In the genomic region with DNA sequence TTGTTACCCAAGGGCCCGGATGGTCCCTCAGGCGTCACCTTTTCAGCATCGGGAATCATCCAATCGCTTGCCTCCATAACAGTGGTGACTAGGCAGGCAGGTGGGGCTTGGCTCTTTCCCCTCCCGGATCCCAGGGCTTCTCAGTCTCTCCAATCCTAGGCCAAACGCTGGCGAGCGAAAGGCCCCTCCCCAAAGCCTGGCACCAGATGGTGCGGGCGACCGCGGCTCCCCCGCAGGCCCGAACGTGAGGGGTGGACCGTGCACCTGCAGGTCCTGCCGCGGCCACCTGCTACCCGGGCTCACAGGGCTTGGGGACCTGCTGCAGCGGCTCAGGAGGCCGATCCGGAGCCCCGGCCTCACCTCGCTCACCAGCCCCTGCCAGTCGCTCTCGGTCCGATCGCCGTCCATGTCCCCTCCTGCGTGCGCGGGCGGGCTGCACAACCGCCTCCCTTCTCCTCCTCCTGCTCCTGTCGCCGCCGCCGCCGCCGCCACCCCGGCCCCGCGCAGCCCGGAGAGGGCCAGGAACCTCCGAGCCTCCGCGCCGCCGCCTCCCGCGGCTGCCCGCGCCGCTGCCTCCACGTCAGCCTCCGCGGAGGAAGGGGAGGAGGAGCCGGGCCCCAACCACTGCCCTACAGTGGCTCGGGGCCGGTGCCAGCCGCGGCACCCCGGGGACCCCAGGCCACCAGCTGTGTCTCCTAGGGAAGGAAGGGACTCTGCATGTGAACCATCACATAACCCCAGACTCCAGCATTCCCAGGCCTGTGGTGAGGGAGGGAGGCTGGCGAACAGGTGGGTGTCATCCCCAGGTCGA, we compare ENCODE assay signal across 8 mouse cellular contexts. TPM values are rescaled to one million over a fixed set of nuclear protein-coding genes. Genes with fewer than 3 reads are reported as not detected.
DNase-seq lines count a peak whose midpoint lies in the region; ATAC-seq and TF ChIP-seq lines count a peak whose summit lies in the region.

A gene (minus strand): TSS at position 531 of the 811 bp plus-strand sequence.

- peak; percentile 91 for ATAC-seq in hindbrain, embryonic 11.5 days (ENCODE audit: low FRiP score)

- peak; percentile 48 for DNase-seq in WW6 (ENCODE audit: low read depth, low spot score)
- peak; percentile 91 to 92 for DNase-seq in cerebellum, postnatal 14 days
- peak; percentile 61 to 78 for DNase-seq in frontal cortex, postnatal 25 days (ENCODE audit: low spot score in 2 of 2)
- peak; percentile 64 for DNase-seq in hindbrain, embryonic 11.5 days (ENCODE audit: low spot score)
- peak; percentile 90 for DNase-seq in layer of hippocampus, adult 9-11 months
- peak; percentile 73 for DNase-seq in lung, adult 2 months
- peak; percentile 47 for DNase-seq in ovary, postnatal 14 days (ENCODE audit: low spot score)
- peak; percentile 80 for DNase-seq in urinary bladder, postnatal 14 days (ENCODE audit: low spot score)

- TF ChIP-seq CTCF in lung, adult 2 months (IDR thresholded peaks at IDR 0.05; ENCODE audit: insufficient read depth, low read length), result no peak

- TF ChIP-seq POLR2A in lung, adult 2 months (IDR thresholded peaks at IDR 0.05; ENCODE audit: borderline replicate concordance, extremely low read depth, low read depth, low read length), result peak; percentile 39; the same call in 1 of the 2 replicates

- H3K4me1 ChIP-seq in hindbrain, embryonic 11.5 days (replicated peaks; ENCODE audit: control insufficient read depth, insufficient read depth, low read length), result no peaks in the 10 kb centered on the region
- 0 out of 2 replicates have a peak, but pooled peaks cover 3% of the 10 kb centered on the region for H3K4me1 ChIP-seq in lung, adult 2 months (ENCODE audit: control insufficient read depth, insufficient read depth, low read length)

- no peaks in the 10 kb centered on the region for H3K27me3 ChIP-seq in hindbrain, embryonic 11.5 days (ENCODE audit: control insufficient read depth, insufficient read depth, low read length)

- H3K36me3 ChIP-seq in hindbrain, embryonic 11.5 days (ENCODE audit: control insufficient read depth, insufficient read depth, low read length), result no peaks in the 10 kb centered on the region

- H3K9me3 ChIP-seq in hindbrain, embryonic 11.5 days (ENCODE audit: control insufficient read depth, low read length), result no peaks in the 10 kb centered on the region

- peak within 1 kb of the TSS; percentile 79 for H3K9ac ChIP-seq in hindbrain, embryonic 11.5 days (ENCODE audit: low read depth, low read length)

- peak within 1 kb of the TSS; percentile 71 for H3K4me3 ChIP-seq in hindbrain, embryonic 11.5 days (ENCODE audit: low read depth, low read length)
- peak within 1 kb of the TSS; percentile 52 for H3K4me3 ChIP-seq in lung, adult 2 months (replicated peaks; ENCODE audit: extremely low read depth, low read depth, low read length)

- under 1% methylated on average over 45 of the region's 65 CpGs for WGBS in hindbrain, embryonic 11.5 days
- 1% methylated on average over 52 of the region's 65 CpGs for WGBS in lung, adult 2 months

- H3K27ac ChIP-seq in hindbrain, embryonic 11.5 days (ENCODE audit: low read depth, low read length), result no peak within 1 kb of the TSS

- H3K4me2 ChIP-seq in hindbrain, embryonic 11.5 days (replicated peaks; ENCODE audit: low read depth, low read length), result peak within 1 kb of the TSS; percentile 84

RNA-seq across cellular contexts. Expression of the gene that starts here (rescaled TPM):
- 3.1 and 3.4 TPM in 2 replicates for polyA plus RNA-seq in hindbrain, embryonic 11.5 days (2014; fragmentation: Nextera tagmentation; extraction: Ambion mirVana)
- polyA plus RNA-seq in lung, adult 2 months (2012; rRNA removed), result 2.3 and 2.5 TPM in 2 replicates
